Mouse (Mus musculus): Measurements from ENCODE around the gene Trit1. TPM values are rescaled to one million over a fixed set of nuclear protein-coding genes. Genes with fewer than 3 reads are reported as not detected.
A peak's percentile ranks its signal among the peaks of the same experiment; 100 is the strongest.
"Not testable (repeated sequence)": the region's sequence is repeated elsewhere in the genome, so short reads cannot be mapped to it uniquely, and the experiment has no call there.

Trit1 gene
- polyA plus RNA-seq, 1 experiment from 2014 or later: 26.6 TPM

DNA sequence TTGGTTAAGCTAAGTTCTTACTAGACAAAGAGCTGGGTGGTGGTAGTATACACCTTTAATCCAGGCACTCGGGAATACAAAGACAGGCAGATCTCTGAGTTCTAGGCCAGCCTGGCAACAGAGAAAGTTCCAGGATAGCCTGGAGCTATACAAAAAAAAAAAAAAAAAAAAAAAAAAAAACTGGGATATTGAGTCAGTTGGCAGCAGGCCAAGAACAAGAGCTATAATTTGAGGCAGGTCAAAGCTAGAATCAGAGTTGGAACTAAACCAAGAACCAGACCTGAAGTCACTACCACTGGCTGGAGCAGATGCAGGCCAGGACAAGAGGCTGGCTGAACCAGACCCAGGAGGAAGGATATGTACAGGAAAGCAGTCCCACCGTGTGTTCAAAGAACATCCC, 35.7 kb upstream of the Trit1 start:
- H3K4me1 ChIP-seq (replicated peaks; ENCODE audit: control insufficient read depth, insufficient read depth, low read length): peaks cover 2% of the 10 kb centered on the region; the same call in 1 of the 2 replicates
- no peak overlapping the region for H3K27ac ChIP-seq (ENCODE audit: low read depth, low read length)
- H3K4me3 ChIP-seq (ENCODE audit: low read depth, low read length): no peak overlapping the region
- no peak for DNase-seq (ENCODE audit: low spot score)
- 96% methylated on average over 2 of the region's 2 CpGs for WGBS
- H3K27me3 ChIP-seq (ENCODE audit: control insufficient read depth, insufficient read depth, low read length): no peaks in the 10 kb centered on the region; the same call in 1 of the 2 replicates
- no peaks in the 10 kb centered on the region for H3K9me3 ChIP-seq (ENCODE audit: control insufficient read depth, low read length)
- no peaks in the 10 kb centered on the region for H3K36me3 ChIP-seq (ENCODE audit: control insufficient read depth, insufficient read depth, low read length)
- H3K4me2 ChIP-seq (replicated peaks; ENCODE audit: low read depth, low read length): no peak overlapping the region
- no peak for ATAC-seq (ENCODE audit: low FRiP score)
- no peak overlapping the region for H3K9ac ChIP-seq (ENCODE audit: low read depth, low read length)

DNA sequence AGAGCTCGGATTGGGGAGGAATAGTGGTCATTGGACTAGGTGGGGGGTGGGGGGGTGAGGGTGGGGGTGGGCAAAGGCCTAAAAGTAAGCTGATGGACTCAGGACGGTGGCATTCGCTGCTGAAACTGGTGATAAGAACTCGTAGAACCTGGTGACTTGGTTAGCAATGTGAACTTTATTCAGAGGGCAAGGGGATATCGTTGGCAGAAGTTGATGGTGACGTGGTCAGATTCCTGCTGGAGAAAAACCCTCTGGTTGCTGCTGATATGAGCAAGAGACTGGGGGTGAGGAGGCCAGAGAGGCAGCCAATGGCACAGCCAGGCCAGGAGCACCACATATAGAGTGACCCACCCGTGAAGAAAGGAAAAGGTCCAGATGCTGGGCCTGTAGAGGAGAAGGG, 35.2 kb upstream of the Trit1 start:
- Histone ChIP-seq H3K27me3 (ENCODE audit: control insufficient read depth, insufficient read depth, low read length) (no peaks in the 10 kb centered on the region; the same call in 1 of the 2 replicates), H3K4me2 (replicated peaks; ENCODE audit: low read depth, low read length) (no peak overlapping the region), H3K4me1 (replicated peaks; ENCODE audit: control insufficient read depth, insufficient read depth, low read length) (peaks cover 2% of the 10 kb centered on the region; the same call in 1 of the 2 replicates), H3K36me3 (ENCODE audit: control insufficient read depth, insufficient read depth, low read length) (no peaks in the 10 kb centered on the region), H3K4me3 (ENCODE audit: low read depth, low read length) (no peak overlapping the region), H3K27ac (ENCODE audit: low read depth, low read length) (no peak overlapping the region), H3K9me3 (ENCODE audit: control insufficient read depth, low read length) (no peaks in the 10 kb centered on the region), H3K9ac (ENCODE audit: low read depth, low read length) (no peak overlapping the region)
- DNase-seq (ENCODE audit: low spot score) (no peak), ATAC-seq (ENCODE audit: low FRiP score) (no peak)
- WGBS: 83% methylated on average over 7 of the region's 7 CpGs

DNA sequence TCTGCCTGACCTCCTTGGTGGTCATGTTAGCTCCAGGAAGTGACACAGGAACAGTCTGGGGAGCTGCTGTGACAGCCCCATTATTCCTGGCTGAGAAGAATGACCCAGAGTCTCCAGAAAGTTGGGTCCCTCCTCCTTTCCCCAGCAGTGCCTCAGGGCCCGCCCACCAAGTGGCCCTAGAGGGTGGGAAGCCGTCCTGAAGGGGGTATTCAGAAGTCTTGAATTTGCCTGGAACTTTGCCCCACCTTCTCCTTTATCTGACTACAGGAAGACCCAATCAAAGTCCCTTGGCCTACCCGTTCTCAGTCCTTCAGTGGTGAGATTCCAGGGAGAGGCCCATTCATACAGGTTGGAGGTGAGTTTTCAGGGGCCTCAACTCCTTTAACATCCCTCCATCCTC, 34.5 kb upstream of the Trit1 start:
- no peak for ATAC-seq (ENCODE audit: low FRiP score)

DNA sequence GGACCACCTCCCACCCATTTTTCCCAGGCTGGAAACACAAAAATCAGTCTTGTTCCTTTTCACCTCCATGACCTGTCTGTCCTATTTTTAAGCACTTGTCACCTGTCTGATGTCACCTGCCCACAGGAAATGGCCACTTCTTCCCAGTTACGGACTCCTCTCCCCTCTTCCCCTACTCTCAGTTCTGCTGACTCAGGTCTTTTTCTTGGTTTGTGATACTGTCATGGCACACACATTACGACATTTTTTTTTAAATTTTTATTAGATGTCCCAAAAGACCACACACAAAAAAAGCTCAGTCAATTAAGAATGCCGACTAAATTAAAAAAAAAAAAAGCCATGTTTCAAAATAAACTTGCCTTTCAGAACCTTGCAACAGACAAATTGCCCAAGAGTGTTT, 33.9 kb upstream of the Trit1 start:
- H3K27me3 ChIP-seq (ENCODE audit: control insufficient read depth, insufficient read depth, low read length): no peaks in the 10 kb centered on the region; the same call in 1 of the 2 replicates
- 80% methylated on average over 3 of the region's 3 CpGs for WGBS
- H3K4me2 ChIP-seq (replicated peaks; ENCODE audit: low read depth, low read length): no peak overlapping the region
- H3K9ac ChIP-seq (ENCODE audit: low read depth, low read length): no peak overlapping the region
- H3K27ac ChIP-seq (ENCODE audit: low read depth, low read length): no peak overlapping the region
- no peaks in the 10 kb centered on the region for H3K9me3 ChIP-seq (ENCODE audit: control insufficient read depth, low read length)
- peaks cover 2% of the 10 kb centered on the region; the same call in 1 of the 2 replicates for H3K4me1 ChIP-seq (replicated peaks; ENCODE audit: control insufficient read depth, insufficient read depth, low read length)
- no peaks in the 10 kb centered on the region for H3K36me3 ChIP-seq (ENCODE audit: control insufficient read depth, insufficient read depth, low read length)
- DNase-seq (ENCODE audit: low spot score): no peak
- no peak overlapping the region for H3K4me3 ChIP-seq (ENCODE audit: low read depth, low read length)
- ATAC-seq (ENCODE audit: low FRiP score): no peak

More for the DNA sequence above, 34.5 kb upstream of the Trit1 start:
- no peak for DNase-seq (ENCODE audit: low spot score)
- H3K9ac ChIP-seq (ENCODE audit: low read depth, low read length): no peak overlapping the region
- H3K4me1 ChIP-seq (replicated peaks; ENCODE audit: control insufficient read depth, insufficient read depth, low read length): peaks cover 2% of the 10 kb centered on the region; the same call in 1 of the 2 replicates
- H3K4me3 ChIP-seq (ENCODE audit: low read depth, low read length): no peak overlapping the region
- no peaks in the 10 kb centered on the region; the same call in 1 of the 2 replicates for H3K27me3 ChIP-seq (ENCODE audit: control insufficient read depth, insufficient read depth, low read length)
- H3K9me3 ChIP-seq (ENCODE audit: control insufficient read depth, low read length): no peaks in the 10 kb centered on the region
- H3K4me2 ChIP-seq (replicated peaks; ENCODE audit: low read depth, low read length): no peak overlapping the region
- no peaks in the 10 kb centered on the region for H3K36me3 ChIP-seq (ENCODE audit: control insufficient read depth, insufficient read depth, low read length)
- WGBS: 33% methylated on average over 3 of the region's 3 CpGs
- H3K27ac ChIP-seq (ENCODE audit: low read depth, low read length): no peak overlapping the region

DNA sequence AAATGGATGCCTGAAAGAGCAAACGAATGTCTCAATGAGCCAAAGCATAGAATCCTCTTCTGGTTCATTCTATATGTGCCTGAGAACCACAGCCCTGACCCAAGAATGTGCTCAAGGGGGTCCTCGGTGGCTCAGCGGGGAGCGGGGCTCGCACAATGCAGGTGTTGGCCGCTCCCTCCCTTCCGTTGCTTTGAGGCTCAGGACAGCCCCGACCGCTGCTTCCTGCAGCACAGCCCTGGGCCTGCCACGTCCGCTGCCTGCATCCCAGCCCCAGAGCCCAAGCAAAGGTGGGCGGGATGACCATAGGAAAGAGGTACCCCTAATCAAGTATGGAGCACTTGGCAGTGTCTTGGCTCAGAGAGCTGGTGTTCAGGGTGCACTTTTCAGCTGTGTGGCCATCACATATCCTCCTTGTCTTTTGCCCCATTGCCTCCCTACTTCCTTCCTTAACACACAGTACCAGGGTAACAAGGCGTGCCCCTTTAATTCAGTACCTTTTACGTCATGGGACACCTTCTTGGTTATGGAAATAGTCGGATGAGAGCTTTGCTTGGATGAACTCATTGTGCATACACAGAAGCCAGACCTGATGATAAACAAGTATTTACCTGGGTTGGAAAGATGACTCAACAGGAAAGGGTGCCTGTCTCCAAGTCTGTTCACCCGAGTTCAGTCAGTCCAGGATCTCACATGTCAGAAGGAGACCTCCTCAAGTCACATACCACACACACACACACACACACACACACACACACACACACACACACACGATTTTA, 32.7 kb upstream of the Trit1 start:
- DNase-seq (ENCODE audit: low spot score) (no peak), ATAC-seq (ENCODE audit: low FRiP score) (no peak)
- H3K4me2 ChIP-seq (replicated peaks; ENCODE audit: low read depth, low read length): peak overlapping the region; percentile 8; the same call in 1 of the 2 replicates
- no peaks in the 10 kb centered on the region for H3K36me3 ChIP-seq (ENCODE audit: control insufficient read depth, insufficient read depth, low read length)
- H3K4me1 ChIP-seq (replicated peaks; ENCODE audit: control insufficient read depth, insufficient read depth, low read length): peaks cover 2% of the 10 kb centered on the region; the same call in 1 of the 2 replicates
- no peaks in the 10 kb centered on the region; the same call in 1 of the 2 replicates for H3K27me3 ChIP-seq (ENCODE audit: control insufficient read depth, insufficient read depth, low read length)
- WGBS: 28% methylated on average over 15 of the region's 17 CpGs
- no peak overlapping the region; the same call in 1 of the 2 replicates for H3K9ac ChIP-seq (ENCODE audit: low read depth, low read length)
- H3K27ac ChIP-seq (ENCODE audit: low read depth, low read length): no peak overlapping the region
- no peak overlapping the region for H3K4me3 ChIP-seq (ENCODE audit: low read depth, low read length)
- no peaks in the 10 kb centered on the region for H3K9me3 ChIP-seq (ENCODE audit: control insufficient read depth, low read length)

DNA sequence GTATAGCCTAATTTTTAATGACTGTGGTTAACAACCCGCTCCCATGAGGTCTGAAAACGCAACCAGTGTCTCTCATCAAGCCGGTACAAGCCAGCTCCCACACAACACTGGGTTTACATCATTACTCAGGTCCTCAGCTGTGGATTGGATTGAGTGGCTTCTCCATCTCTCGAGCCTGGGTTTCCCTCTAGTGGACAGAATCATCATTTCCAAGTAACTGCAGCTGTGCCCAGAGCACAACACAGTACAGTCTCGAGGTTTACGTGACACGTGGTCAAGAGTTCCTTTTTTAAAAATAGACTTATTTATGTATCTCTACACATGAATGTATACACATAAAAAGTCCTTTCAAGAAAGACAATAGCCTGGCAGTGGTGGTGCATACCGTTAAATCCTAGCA, 31.3 kb upstream of the Trit1 start:
- Histone ChIP-seq H3K36me3 (ENCODE audit: control insufficient read depth, insufficient read depth, low read length) (no peaks in the 10 kb centered on the region), H3K4me3 (ENCODE audit: low read depth, low read length) (no peak overlapping the region), H3K9me3 (ENCODE audit: control insufficient read depth, low read length) (no peaks in the 10 kb centered on the region), H3K27me3 (ENCODE audit: control insufficient read depth, insufficient read depth, low read length) (no peaks in the 10 kb centered on the region; the same call in 1 of the 2 replicates), H3K4me1 (replicated peaks; ENCODE audit: control insufficient read depth, insufficient read depth, low read length) (peaks cover 2% of the 10 kb centered on the region; the same call in 1 of the 2 replicates), H3K27ac (ENCODE audit: low read depth, low read length) (no peak overlapping the region), H3K4me2 (replicated peaks; ENCODE audit: low read depth, low read length) (no peak overlapping the region), H3K9ac (ENCODE audit: low read depth, low read length) (no peak overlapping the region)
- DNase-seq (ENCODE audit: low spot score): peak; percentile 73
- peak; percentile 83 for ATAC-seq (ENCODE audit: low FRiP score)
- whole genome bisulfite sequencing: 54% methylated on average over 8 of the region's 8 CpGs

DNA sequence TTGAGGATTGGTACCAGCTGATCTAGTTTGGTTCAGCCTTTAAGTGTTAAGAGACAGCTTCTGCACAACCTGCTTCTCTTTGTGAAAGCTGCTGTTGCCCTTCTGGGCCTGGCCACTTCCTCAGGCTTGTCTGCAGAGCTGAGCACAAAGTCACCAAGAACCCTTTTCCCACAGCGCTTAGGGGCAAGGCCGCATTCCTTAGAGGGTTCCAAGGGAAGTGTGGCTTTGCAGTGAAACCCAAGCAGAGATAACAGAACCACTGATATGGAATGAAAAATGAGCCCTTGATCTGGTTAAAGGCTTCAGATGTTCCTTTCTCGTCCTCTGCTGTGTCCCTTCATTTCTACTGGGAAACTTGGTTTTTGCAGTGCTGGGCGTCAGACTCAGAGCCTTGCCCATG, 29.0 kb upstream of the Trit1 start:
- WGBS: 85% methylated on average over 4 of the region's 4 CpGs
- Histone ChIP-seq H3K4me1 (replicated peaks; ENCODE audit: control insufficient read depth, insufficient read depth, low read length) (peaks cover 2% of the 10 kb centered on the region; the same call in 1 of the 2 replicates), H3K36me3 (ENCODE audit: control insufficient read depth, insufficient read depth, low read length) (no peaks in the 10 kb centered on the region), H3K27me3 (ENCODE audit: control insufficient read depth, insufficient read depth, low read length) (no peaks in the 10 kb centered on the region), H3K4me2 (replicated peaks; ENCODE audit: low read depth, low read length) (no peak overlapping the region), H3K27ac (ENCODE audit: low read depth, low read length) (no peak overlapping the region), H3K4me3 (ENCODE audit: low read depth, low read length) (no peak overlapping the region), H3K9ac (ENCODE audit: low read depth, low read length) (no peak overlapping the region), H3K9me3 (ENCODE audit: control insufficient read depth, low read length) (no peaks in the 10 kb centered on the region)
- no peak for DNase-seq (ENCODE audit: low spot score)
- ATAC-seq (ENCODE audit: low FRiP score): no peak

DNA sequence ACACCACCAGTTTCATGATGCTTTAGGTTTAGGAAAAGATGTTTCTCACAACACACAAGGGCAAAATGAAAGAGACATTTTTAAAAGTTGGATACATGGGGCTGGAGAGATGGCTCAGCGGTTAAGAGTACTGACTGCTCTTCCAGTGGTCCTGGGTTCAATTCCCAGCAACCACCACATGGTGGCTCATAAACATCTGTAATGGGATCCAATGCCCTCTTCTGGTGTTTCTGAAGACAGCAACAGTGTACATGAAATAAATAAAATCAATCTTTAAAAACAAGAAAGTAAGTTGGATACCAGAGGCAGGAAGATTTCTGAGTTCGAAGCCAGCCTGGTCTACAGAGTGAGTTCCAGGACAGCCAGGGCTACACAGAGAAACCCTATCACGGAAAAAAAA, 28.4 kb upstream of the Trit1 start:
- 48% methylated on average over 3 of the region's 3 CpGs for WGBS
- not testable (repeated sequence) for H3K4me1 ChIP-seq (replicated peaks; ENCODE audit: control insufficient read depth, insufficient read depth, low read length); ATAC-seq (ENCODE audit: low FRiP score); H3K4me2 ChIP-seq (replicated peaks; ENCODE audit: low read depth, low read length); H3K9ac ChIP-seq (ENCODE audit: low read depth, low read length); H3K4me3 ChIP-seq (ENCODE audit: low read depth, low read length); H3K36me3 ChIP-seq (ENCODE audit: control insufficient read depth, insufficient read depth, low read length); DNase-seq (ENCODE audit: low spot score); H3K27me3 ChIP-seq (ENCODE audit: control insufficient read depth, insufficient read depth, low read length); H3K27ac ChIP-seq (ENCODE audit: low read depth, low read length); H3K9me3 ChIP-seq (ENCODE audit: control insufficient read depth, low read length)

DNA sequence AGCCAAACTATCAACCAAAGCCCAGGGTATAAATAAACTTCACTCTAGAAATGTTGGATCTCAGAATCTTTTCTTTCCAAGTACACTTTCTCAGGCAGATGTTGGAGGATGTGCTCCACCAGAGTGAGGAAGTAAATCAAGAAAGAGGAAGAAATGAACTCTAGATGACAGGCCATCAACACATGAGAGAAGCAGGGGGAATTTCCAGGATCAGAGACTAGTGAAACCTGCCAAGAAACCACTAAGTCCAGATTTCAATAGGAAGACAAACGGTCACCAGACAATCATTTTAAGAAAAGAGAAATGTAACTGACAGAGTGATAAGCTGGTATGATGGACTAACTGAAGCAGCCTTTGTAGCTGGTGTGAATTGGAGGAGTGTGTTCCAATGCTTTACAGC, 25.2 kb upstream of the Trit1 start:
- Histone ChIP-seq H3K9ac (ENCODE audit: low read depth, low read length) (no peak overlapping the region), H3K4me2 (replicated peaks; ENCODE audit: low read depth, low read length) (no peak overlapping the region), H3K36me3 (ENCODE audit: control insufficient read depth, insufficient read depth, low read length) (no peaks in the 10 kb centered on the region), H3K4me1 (replicated peaks; ENCODE audit: control insufficient read depth, insufficient read depth, low read length) (no peaks in the 10 kb centered on the region), H3K4me3 (ENCODE audit: low read depth, low read length) (no peak overlapping the region), H3K9me3 (ENCODE audit: control insufficient read depth, low read length) (no peaks in the 10 kb centered on the region), H3K27me3 (ENCODE audit: control insufficient read depth, insufficient read depth, low read length) (no peaks in the 10 kb centered on the region), H3K27ac (ENCODE audit: low read depth, low read length) (no peak overlapping the region)
- ATAC-seq (ENCODE audit: low FRiP score): no peak
- DNase-seq (ENCODE audit: low spot score): no peak
- WGBS: 71% methylated on average over 1 of the region's 1 CpGs
